10 mouse cellular contexts compared by ENCODE assay signal in genomic region chr9:104260306-104260705, GRCm38 (mm10). TPM values are rescaled to one million over a fixed set of nuclear protein-coding genes. Genes with fewer than 3 reads are reported as not detected.
DNase-seq lines count a peak whose midpoint lies in the region; ATAC-seq lines count a peak whose summit lies in the region.
"Had no signal": no experiment of that assay in that cellular context is flagged by ENCODE, and none has a peak within 500 bp of the region (broad histone marks: within the 10 kb centered on the region; RNA-seq: fewer than 3 reads in every experiment).

No protein-coding gene starts in this region.

- ATAC-seq in hindbrain, embryonic 14.5 days (ENCODE audit: low FRiP score), result no peak
- ATAC-seq in hindbrain, embryonic 16.5 days, result no peak
- ATAC-seq in neural tube, embryonic 12.5 days (ENCODE audit: low FRiP score, low read depth), result no peak
- no peak for ATAC-seq in kidney, embryonic 15.5 days (replicated peaks; ENCODE audit: low FRiP score)

- no peaks in the 10 kb centered on the region for H3K27me3 ChIP-seq in hindbrain, embryonic 14.5 days (ENCODE audit: control insufficient read depth, insufficient read depth, low read length)
- H3K27me3 ChIP-seq in hindbrain, embryonic 16.5 days (replicated peaks; ENCODE audit: control insufficient read depth, insufficient read depth, low read length), result no peaks in the 10 kb centered on the region
- no peaks in the 10 kb centered on the region for H3K27me3 ChIP-seq in neural tube, embryonic 12.5 days (replicated peaks)
- H3K27me3 ChIP-seq in kidney, embryonic 15.5 days, result no peaks in the 10 kb centered on the region

- H3K4me1 ChIP-seq in hindbrain, embryonic 14.5 days (replicated peaks; ENCODE audit: control insufficient read depth, insufficient read depth, low read length), result peaks cover 22% of the 10 kb centered on the region
- peaks cover 18% of the 10 kb centered on the region for H3K4me1 ChIP-seq in hindbrain, embryonic 16.5 days (ENCODE audit: control insufficient read depth, insufficient read depth, low read depth, low read length)
- peaks cover 18% of the 10 kb centered on the region for H3K4me1 ChIP-seq in neural tube, embryonic 12.5 days
- H3K4me1 ChIP-seq in kidney, embryonic 15.5 days, result peaks cover 25% of the 10 kb centered on the region

- H3K4me2 ChIP-seq in hindbrain, embryonic 14.5 days (replicated peaks), result peak overlapping the region; percentile 95
- no peak overlapping the region for H3K4me2 ChIP-seq in hindbrain, embryonic 16.5 days (ENCODE audit: low read length)
- 0 out of 2 replicates have a peak overlapping the region, but pooled peaks have one; percentile 82 for H3K4me2 ChIP-seq in neural tube, embryonic 12.5 days (replicated peaks)
- H3K4me2 ChIP-seq in kidney, embryonic 15.5 days, result peak overlapping the region; percentile 82

- H3K4me3 ChIP-seq in hindbrain, embryonic 14.5 days (replicated peaks; ENCODE audit: low read length), result no peak overlapping the region
- H3K4me3 ChIP-seq in hindbrain, embryonic 16.5 days (ENCODE audit: low read length), result no peak overlapping the region
- no peak overlapping the region for H3K4me3 ChIP-seq in neural tube, embryonic 12.5 days
- no peak overlapping the region for H3K4me3 ChIP-seq in kidney, embryonic 15.5 days (replicated peaks)
- H3K4me3 ChIP-seq: left cerebral cortex, adult 2 months had no signal

- H3K27ac ChIP-seq in hindbrain, embryonic 14.5 days, result no peak overlapping the region
- no peak overlapping the region for H3K27ac ChIP-seq in hindbrain, embryonic 16.5 days (ENCODE audit: low read depth, low read length)
- no peak overlapping the region for H3K27ac ChIP-seq in neural tube, embryonic 12.5 days
- H3K27ac ChIP-seq in kidney, embryonic 15.5 days, result 0 out of 2 replicates have a peak overlapping the region, but pooled peaks have one; percentile 23
- H3K27ac ChIP-seq: left cerebral cortex, adult 2 months had no signal

- no peak overlapping the region for H3K9ac ChIP-seq in hindbrain, embryonic 14.5 days
- H3K9ac ChIP-seq in hindbrain, embryonic 16.5 days (ENCODE audit: low read depth, low read length), result no peak overlapping the region
- H3K9ac ChIP-seq in neural tube, embryonic 12.5 days, result no peak overlapping the region
- no peak overlapping the region for H3K9ac ChIP-seq in kidney, embryonic 15.5 days

- no peaks in the 10 kb centered on the region for H3K36me3 ChIP-seq in hindbrain, embryonic 14.5 days (replicated peaks; ENCODE audit: control insufficient read depth, insufficient read depth)
- no peaks in the 10 kb centered on the region for H3K36me3 ChIP-seq in hindbrain, embryonic 16.5 days (ENCODE audit: control insufficient read depth, insufficient read depth, low read length)
- H3K36me3 ChIP-seq in neural tube, embryonic 12.5 days, result no peaks in the 10 kb centered on the region
- H3K36me3 ChIP-seq in kidney, embryonic 15.5 days, result no peaks in the 10 kb centered on the region

- WGBS in hindbrain, embryonic 14.5 days, result 53% methylated on average over 4 of the region's 4 CpGs
- WGBS in hindbrain, embryonic 16.5 days, result 50% methylated on average over 4 of the region's 4 CpGs
- WGBS in neural tube, embryonic 12.5 days, result 32% methylated on average over 4 of the region's 4 CpGs
- 25% methylated on average over 4 of the region's 4 CpGs for WGBS in kidney, embryonic 15.5 days

- DNase-seq in hindbrain, embryonic 14.5 days (ENCODE audit: low spot score), result no peak
- no peak for DNase-seq in neural tube, embryonic 10.5 days (ENCODE audit: extremely low spot score, low spot score)
- DNase-seq in thymus, postnatal 10 days (ENCODE audit: low spot score in 2 of 2), result no peak
- DNase-seq in urinary bladder, adult 2 months (ENCODE audit: low spot score), result no peak
- DNase-seq: adrenal gland, postnatal 25 days; lung, adult 2 months had no signal

- H3K9me3 ChIP-seq in hindbrain, embryonic 14.5 days (ENCODE audit: control insufficient read depth, low read length), result no peaks in the 10 kb centered on the region
- no peaks in the 10 kb centered on the region for H3K9me3 ChIP-seq in hindbrain, embryonic 16.5 days (ENCODE audit: control insufficient read depth, low read length)
- no peaks in the 10 kb centered on the region for H3K9me3 ChIP-seq in neural tube, embryonic 12.5 days
- no peaks in the 10 kb centered on the region for H3K9me3 ChIP-seq in kidney, embryonic 15.5 days (replicated peaks)

RNA-seq across cellular contexts. Expression of gene Dnajc13, which starts 2.4 kb away (rescaled TPM):
- polyA plus RNA-seq in hindbrain, embryonic 14.5 days (2014; fragmentation: Nextera tagmentation; extraction: Ambion mirVana), result 25.3 and 25.5 TPM in 2 replicates
- 17.8 TPM in 2 replicates for polyA plus RNA-seq in hindbrain, embryonic 16.5 days (2015; fragmentation: Nextera tagmentation; extraction: Ambion mirVana)
- 19.3 and 20.0 TPM in 2 replicates for polyA plus RNA-seq in neural tube, embryonic 12.5 days (2016; fragmentation: Nextera tagmentation; extraction: Ambion mirVana)
- polyA plus RNA-seq in kidney, embryonic 15.5 days (2015; fragmentation: Nextera tagmentation; extraction: Ambion mirVana), result 19.9 and 23.0 TPM in 2 replicates
- 38.8 and 46.8 TPM in 2 replicates for polyA plus RNA-seq in urinary bladder, adult 2 months (2012; rRNA removed)
